Mouse (Mus musculus) small intestine, adult 2 months (tissue): ENCODE measurements around the gene Wwtr1. TPM values are rescaled to one million over a fixed set of nuclear protein-coding genes. Genes with fewer than 3 reads are reported as not detected.

Experiments used
- H3K27ac ChIP-seq: fragments of 200-500 bp; 2 replicates; pipeline ENCODE4 v1.5.1; 2012; ENCODE audit warnings: low read depth, low read length, control low read depth, inconsistent platforms; ENCODE audit not compliant: insufficient read depth
- H3K27me3 ChIP-seq: fragments of 200-500 bp; 2 replicates; pipeline ENCODE4 v1.6.1; 2012; ENCODE audit warnings: mild to moderate bottlenecking, moderate library complexity, low read length, inconsistent platforms; ENCODE audit not compliant: control insufficient read depth, insufficient read depth
- H3K36me3 ChIP-seq: fragments of 200-500 bp; 2 replicates; pipeline ENCODE4 v1.6.1; 2012; ENCODE audit warnings: mild to moderate bottlenecking, low read length, control low read depth, inconsistent platforms; ENCODE audit not compliant: control insufficient read depth, insufficient read depth
- H3K4me1 ChIP-seq: fragments of 200-500 bp; 2 replicates; pipeline ENCODE4 v1.6.1; 2012; ENCODE audit warnings: low read length, inconsistent platforms, mixed read lengths; ENCODE audit not compliant: control insufficient read depth, insufficient read depth, insufficient read length
- H3K4me3 ChIP-seq: fragments of 200-500 bp; 2 replicates; pipeline ENCODE4 v1.5.1; 2012; ENCODE audit warnings: low read depth, mild to moderate bottlenecking, control low read depth, inconsistent platforms, low read length, moderate library complexity
- CTCF ChIP-seq: fragments of 200-500 bp; IDR thresholded peaks from 2 replicates; pipeline ENCODE4 v1.5.1; 2012; ENCODE audit warnings: low read depth, mild to moderate bottlenecking, control low read depth, inconsistent platforms, low read length, moderate library complexity, mixed read lengths; ENCODE audit not compliant: insufficient replicate concordance, insufficient read length; ENCODE audit errors: extremely low read depth
- POLR2A ChIP-seq: fragments of 200-500 bp; IDR thresholded peaks from 2 replicates; pipeline ENCODE4 v1.6.1; 2012; ENCODE audit warnings: low read depth, mild to moderate bottlenecking, control low read depth, inconsistent platforms, low read length, moderate library complexity
- WGBS: fragments of 180-500 bp; shearing (Covaris S2); methylation state at CpG from one replicate; pipeline ENCODE4 v1.1.7; 2018; 5-methylcytosine and 5-hydroxymethylcytosine counted together
- polyA plus RNA-seq: library from polyadenylated mRNA; depleted of rRNA; stranded (reverse); fragments of >200 nt; gene quantifications from 2 replicates; pipeline ENCODE4 v1.2.3, GENCODE M21; 2012

Gene Wwtr1
- polyA plus RNA-seq, 1 experiment: 5.4 TPM

- Histone ChIP-seq H3K4me1 (peaks cover 6% of the 10 kb centered on the region; the same call in 1 of the 2 replicates), H3K27me3 (no peaks in the 10 kb centered on the region), H3K27ac (peak overlapping the region; percentile 49; the same call in 1 of the 2 replicates), H3K36me3 (no peaks in the 10 kb centered on the region), H3K4me3 (no peak overlapping the region)
- WGBS: 27% methylated on average over 15 of the region's 15 CpGs
- TF ChIP-seq POLR2A: no peak
- no peak for TF ChIP-seq CTCF
Observed at GRCm38 (mm10) chr3:57470981-57471601, 104.6 kb downstream of the Wwtr1 start.

GRCm38 (mm10) chr3:57470326-57470725, 105.4 kb downstream of the Wwtr1 start:
- no peaks in the 10 kb centered on the region for H3K27me3 ChIP-seq
- peaks cover 6% of the 10 kb centered on the region; the same call in 1 of the 2 replicates for H3K4me1 ChIP-seq
- 21% methylated on average over 5 of the region's 5 CpGs for WGBS
- H3K4me3 ChIP-seq: no peak overlapping the region
- H3K27ac ChIP-seq: peak overlapping the region; percentile 49; the same call in 1 of the 2 replicates
- peak; percentile 48; the same call in 1 of the 2 replicates for TF ChIP-seq CTCF
- no peak for TF ChIP-seq POLR2A
- no peaks in the 10 kb centered on the region for H3K36me3 ChIP-seq

- WGBS: 96% methylated on average over 3 of the region's 3 CpGs
- Histone ChIP-seq H3K4me3 (no peak overlapping the region), H3K36me3 (no peaks in the 10 kb centered on the region), H3K27me3 (no peaks in the 10 kb centered on the region), H3K27ac (no peak overlapping the region), H3K4me1 (peaks cover 6% of the 10 kb centered on the region; the same call in 1 of the 2 replicates)
- TF ChIP-seq CTCF: no peak
- TF ChIP-seq POLR2A: no peak
Observed at GRCm38 (mm10) chr3:57469325-57469724, 106.4 kb downstream of the Wwtr1 start.

GRCm38 (mm10) chr3:57466289-57466688, 109.4 kb downstream of the Wwtr1 start:
- no peak for TF ChIP-seq CTCF
- no peak for TF ChIP-seq POLR2A
- Histone ChIP-seq H3K27ac (no peak overlapping the region), H3K4me1 (no peaks in the 10 kb centered on the region), H3K4me3 (no peak overlapping the region), H3K36me3 (no peaks in the 10 kb centered on the region), H3K27me3 (no peaks in the 10 kb centered on the region)
- WGBS: 63% methylated on average over 3 of the region's 3 CpGs

GRCm38 (mm10) chr3:57463302-57463701, 112.4 kb downstream of the Wwtr1 start:
- TF ChIP-seq POLR2A (no peak), CTCF (no peak)
- no peaks in the 10 kb centered on the region for H3K4me1 ChIP-seq

GRCm38 (mm10) chr3:57458652-57459051, 117.1 kb downstream of the Wwtr1 start:
- Histone ChIP-seq H3K27ac (no peak overlapping the region), H3K4me3 (no peak overlapping the region), H3K36me3 (no peaks in the 10 kb centered on the region; the same call in 1 of the 2 replicates), H3K4me1 (no peaks in the 10 kb centered on the region), H3K27me3 (no peaks in the 10 kb centered on the region)
- no peak for TF ChIP-seq CTCF
- no peak for TF ChIP-seq POLR2A
- WGBS: 81% methylated on average over 11 of the region's 11 CpGs

More at GRCm38 (mm10) chr3:57463302-57463701, 112.4 kb downstream of the Wwtr1 start:
- H3K27ac ChIP-seq: no peak overlapping the region
- 84% methylated on average over 4 of the region's 4 CpGs for WGBS
- no peaks in the 10 kb centered on the region; the same call in 1 of the 2 replicates for H3K36me3 ChIP-seq
- no peaks in the 10 kb centered on the region for H3K27me3 ChIP-seq
- H3K4me3 ChIP-seq: no peak overlapping the region

- TF ChIP-seq POLR2A: no peak
- no peak for TF ChIP-seq CTCF
- Histone ChIP-seq H3K4me3 (no peak overlapping the region), H3K4me1 (no peaks in the 10 kb centered on the region), H3K36me3 (no peaks in the 10 kb centered on the region), H3K27ac (no peak overlapping the region), H3K27me3 (no peaks in the 10 kb centered on the region)
- 33% methylated on average over 5 of the region's 5 CpGs for WGBS
Observed at GRCm38 (mm10) chr3:57448445-57448844, 127.3 kb downstream of the Wwtr1 start.
